Mouse (Mus musculus): ENCODE measurements at regions not wholly inside any gene's neighbourhood (a gene's known extent, or its start where the extent isn't known, plus 50 kb on each side); places are given as distances from the start of the nearest gene placed in this dataset.

DNA sequence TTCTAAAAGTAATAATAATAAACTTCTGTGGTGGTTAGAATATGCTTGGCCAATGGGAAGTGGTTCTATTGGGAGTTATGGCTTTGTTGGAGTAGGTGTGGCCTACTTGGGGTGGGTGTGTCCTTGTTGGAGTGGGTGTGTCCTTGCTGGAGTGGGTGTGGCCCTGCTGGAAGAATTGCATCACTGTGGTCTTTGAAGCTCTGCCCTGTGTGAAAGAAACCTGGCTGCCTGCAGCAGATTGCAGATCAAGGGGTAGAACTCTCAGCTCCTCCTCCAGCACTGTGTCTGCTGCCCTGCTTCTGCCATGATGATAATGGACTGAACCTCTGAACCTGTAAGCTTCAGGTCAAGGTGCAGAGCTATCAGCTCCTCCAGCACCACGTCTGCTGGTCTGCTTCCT is 118.1 kb downstream of the Ets2 start:
- ATAC-seq (ENCODE audit: low FRiP score, low TSS enrichment), result no peak
- Histone ChIP-seq H3K36me3 (ENCODE audit: control insufficient read depth, insufficient read depth, low read length) (no peaks in the 10 kb centered on the region), H3K4me3 (ENCODE audit: low read length) (no peak overlapping the region), H3K9ac (ENCODE audit: low read depth, low read length) (no peak overlapping the region), H3K9me3 (ENCODE audit: control insufficient read depth, low read length) (peaks cover 8% of the 10 kb centered on the region; the same call in 1 of the 2 replicates), H3K4me2 (replicated peaks; ENCODE audit: low read depth, low read length) (no peak overlapping the region), H3K4me1 (ENCODE audit: control insufficient read depth, insufficient read depth, low read length) (peaks cover 14% of the 10 kb centered on the region), H3K27ac (ENCODE audit: low read depth, low read length) (no peak overlapping the region), H3K27me3 (ENCODE audit: control insufficient read depth, insufficient read depth, low read length) (no peaks in the 10 kb centered on the region)
- 68% methylated on average over 1 of the region's 1 CpGs for WGBS

DNA sequence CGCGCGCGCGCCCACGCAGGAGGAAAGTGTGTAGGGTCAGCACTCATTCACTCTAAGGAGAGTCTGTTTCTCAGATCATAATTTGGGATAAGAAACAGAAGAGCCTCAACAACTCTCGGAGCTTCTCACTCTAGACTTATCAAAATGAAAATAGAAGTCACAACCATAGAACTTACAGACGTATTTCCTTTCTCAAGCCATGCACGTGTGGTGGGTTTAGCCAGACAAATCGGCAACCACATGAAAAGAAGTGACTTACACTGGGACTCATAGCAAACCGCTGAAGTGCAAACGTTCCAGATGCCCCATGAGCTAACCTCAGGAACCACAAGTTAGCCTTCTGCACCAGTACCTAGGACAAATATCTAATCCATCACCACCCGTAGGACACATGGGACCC is 114.1 kb downstream of the Ets2 start:
- Histone ChIP-seq H3K4me2 (replicated peaks; ENCODE audit: low read depth, low read length) (no peak overlapping the region), H3K9ac (ENCODE audit: low read depth, low read length) (no peak overlapping the region), H3K4me3 (ENCODE audit: low read length) (no peak overlapping the region), H3K36me3 (ENCODE audit: control insufficient read depth, insufficient read depth, low read length) (no peaks in the 10 kb centered on the region), H3K27ac (ENCODE audit: low read depth, low read length) (no peak overlapping the region), H3K4me1 (ENCODE audit: control insufficient read depth, insufficient read depth, low read length) (0 out of 2 replicates have a peak, but pooled peaks cover 3% of the 10 kb centered on the region), H3K9me3 (ENCODE audit: control insufficient read depth, low read length) (peaks cover 8% of the 10 kb centered on the region; the same call in 1 of the 2 replicates), H3K27me3 (ENCODE audit: control insufficient read depth, insufficient read depth, low read length) (no peaks in the 10 kb centered on the region)
- 96% methylated on average over 13 of the region's 13 CpGs for WGBS
- ATAC-seq (ENCODE audit: low FRiP score, low TSS enrichment), result no peak

DNA sequence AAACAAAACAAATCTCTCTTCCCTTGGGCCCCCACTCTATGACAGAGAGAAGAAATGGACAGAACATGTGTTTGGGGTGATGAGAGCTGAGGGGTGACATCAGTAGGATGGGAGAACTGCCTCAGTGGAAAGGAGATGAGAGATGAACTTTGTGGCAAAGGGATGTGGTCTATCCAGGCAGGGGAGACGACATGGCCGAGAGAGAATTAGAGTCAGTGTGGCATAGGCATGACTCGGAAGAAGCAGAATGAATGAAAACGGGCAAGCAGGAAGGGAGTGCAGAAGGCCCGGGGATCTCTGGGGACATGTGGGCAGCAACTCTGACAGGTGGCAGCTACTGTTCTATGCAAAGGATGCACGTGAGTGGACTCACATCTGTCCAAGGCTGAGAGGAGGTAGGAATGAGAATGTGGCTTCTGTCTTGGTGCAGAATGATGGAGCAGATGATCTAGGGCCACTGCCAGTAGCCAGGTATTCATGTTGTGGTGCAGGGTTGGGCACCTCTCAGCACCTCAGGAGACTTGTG is 113.4 kb downstream of the Ets2 start:
- ATAC-seq (ENCODE audit: low FRiP score, low TSS enrichment), result no peak
- H3K27me3 ChIP-seq (ENCODE audit: control insufficient read depth, insufficient read depth, low read length), result no peaks in the 10 kb centered on the region
- 90% methylated on average over 6 of the region's 6 CpGs for WGBS
- peaks cover 8% of the 10 kb centered on the region; the same call in 1 of the 2 replicates for H3K9me3 ChIP-seq (ENCODE audit: control insufficient read depth, low read length)
- no peak overlapping the region for H3K27ac ChIP-seq (ENCODE audit: low read depth, low read length)
- no peak overlapping the region for H3K4me3 ChIP-seq (ENCODE audit: low read length)
- 0 out of 2 replicates have a peak, but pooled peaks cover 3% of the 10 kb centered on the region for H3K4me1 ChIP-seq (ENCODE audit: control insufficient read depth, insufficient read depth, low read length)
- no peaks in the 10 kb centered on the region for H3K36me3 ChIP-seq (ENCODE audit: control insufficient read depth, insufficient read depth, low read length)
- H3K4me2 ChIP-seq (replicated peaks; ENCODE audit: low read depth, low read length), result no peak overlapping the region
- H3K9ac ChIP-seq (ENCODE audit: low read depth, low read length), result no peak overlapping the region

DNA sequence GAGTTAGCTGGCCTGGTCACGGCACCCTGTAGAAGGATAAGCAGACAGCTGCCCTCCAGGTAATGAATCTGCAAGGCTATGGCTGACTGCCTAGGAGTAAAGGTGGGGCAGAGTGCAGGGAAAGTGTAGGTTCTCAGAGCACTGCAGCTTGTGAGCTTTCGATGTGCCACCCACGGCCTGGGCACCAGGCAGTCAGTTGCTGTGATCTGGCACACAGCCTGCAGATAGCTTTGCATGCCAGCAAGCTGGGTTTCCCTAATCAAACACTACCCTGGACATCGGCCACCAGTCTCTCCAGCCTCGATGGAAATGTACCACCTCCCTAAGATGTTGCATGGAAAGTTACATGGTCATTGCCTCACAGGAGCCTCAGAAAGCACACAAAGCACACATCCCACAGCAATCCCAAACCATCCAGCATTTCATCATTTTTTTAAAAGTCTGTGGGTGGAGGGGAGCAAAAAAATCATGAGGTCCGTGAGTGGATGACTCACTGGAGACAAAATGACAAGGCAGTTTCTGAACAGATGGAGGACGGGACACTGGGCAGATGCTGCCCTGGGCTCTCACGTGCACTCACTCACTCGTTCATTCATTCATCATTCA is 112.7 kb downstream of the Ets2 start:
- Histone ChIP-seq H3K27ac (ENCODE audit: low read depth, low read length) (no peak overlapping the region), H3K4me1 (ENCODE audit: control insufficient read depth, insufficient read depth, low read length) (0 out of 2 replicates have a peak, but pooled peaks cover 3% of the 10 kb centered on the region), H3K9ac (ENCODE audit: low read depth, low read length) (no peak overlapping the region), H3K9me3 (ENCODE audit: control insufficient read depth, low read length) (peaks cover 8% of the 10 kb centered on the region; the same call in 1 of the 2 replicates), H3K4me2 (replicated peaks; ENCODE audit: low read depth, low read length) (no peak overlapping the region), H3K36me3 (ENCODE audit: control insufficient read depth, insufficient read depth, low read length) (no peaks in the 10 kb centered on the region), H3K27me3 (ENCODE audit: control insufficient read depth, insufficient read depth, low read length) (no peaks in the 10 kb centered on the region), H3K4me3 (ENCODE audit: low read length) (no peak overlapping the region)
- 70% methylated on average over 9 of the region's 9 CpGs for WGBS
- no peak for ATAC-seq (ENCODE audit: low FRiP score, low TSS enrichment)

DNA sequence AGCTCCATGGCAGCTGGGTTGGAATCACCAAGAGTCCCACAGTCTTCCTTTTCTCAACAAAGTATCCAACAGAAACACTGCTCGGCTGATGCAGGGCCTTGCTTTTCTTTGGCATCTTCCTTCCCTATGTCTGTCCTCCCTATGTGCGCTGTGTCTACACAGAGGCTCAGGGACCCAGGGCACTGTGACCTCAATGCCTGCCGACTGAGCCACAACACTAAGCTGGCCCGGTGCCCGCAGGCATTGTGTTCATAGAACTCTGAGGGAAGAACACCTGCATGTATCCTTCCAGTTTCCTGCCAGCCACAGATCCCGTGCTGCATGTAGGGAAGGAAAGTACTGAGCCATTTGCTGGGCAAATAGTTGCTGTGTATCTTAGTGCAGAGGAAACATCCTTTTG is 109.2 kb downstream of the Ets2 start:
- H3K27me3 ChIP-seq (ENCODE audit: control insufficient read depth, insufficient read depth, low read length), result no peaks in the 10 kb centered on the region
- WGBS, result 71% methylated on average over 6 of the region's 6 CpGs
- H3K4me1 ChIP-seq (ENCODE audit: control insufficient read depth, insufficient read depth, low read length), result 0 out of 2 replicates have a peak, but pooled peaks cover 3% of the 10 kb centered on the region
- ATAC-seq (ENCODE audit: low FRiP score, low TSS enrichment), result no peak
- H3K9me3 ChIP-seq (ENCODE audit: control insufficient read depth, low read length), result no peaks in the 10 kb centered on the region
- H3K4me2 ChIP-seq (replicated peaks; ENCODE audit: low read depth, low read length), result no peak overlapping the region
- no peak overlapping the region for H3K27ac ChIP-seq (ENCODE audit: low read depth, low read length)
- no peak overlapping the region for H3K4me3 ChIP-seq (ENCODE audit: low read length)
- no peaks in the 10 kb centered on the region for H3K36me3 ChIP-seq (ENCODE audit: control insufficient read depth, insufficient read depth, low read length)
- no peak overlapping the region for H3K9ac ChIP-seq (ENCODE audit: low read depth, low read length)

DNA sequence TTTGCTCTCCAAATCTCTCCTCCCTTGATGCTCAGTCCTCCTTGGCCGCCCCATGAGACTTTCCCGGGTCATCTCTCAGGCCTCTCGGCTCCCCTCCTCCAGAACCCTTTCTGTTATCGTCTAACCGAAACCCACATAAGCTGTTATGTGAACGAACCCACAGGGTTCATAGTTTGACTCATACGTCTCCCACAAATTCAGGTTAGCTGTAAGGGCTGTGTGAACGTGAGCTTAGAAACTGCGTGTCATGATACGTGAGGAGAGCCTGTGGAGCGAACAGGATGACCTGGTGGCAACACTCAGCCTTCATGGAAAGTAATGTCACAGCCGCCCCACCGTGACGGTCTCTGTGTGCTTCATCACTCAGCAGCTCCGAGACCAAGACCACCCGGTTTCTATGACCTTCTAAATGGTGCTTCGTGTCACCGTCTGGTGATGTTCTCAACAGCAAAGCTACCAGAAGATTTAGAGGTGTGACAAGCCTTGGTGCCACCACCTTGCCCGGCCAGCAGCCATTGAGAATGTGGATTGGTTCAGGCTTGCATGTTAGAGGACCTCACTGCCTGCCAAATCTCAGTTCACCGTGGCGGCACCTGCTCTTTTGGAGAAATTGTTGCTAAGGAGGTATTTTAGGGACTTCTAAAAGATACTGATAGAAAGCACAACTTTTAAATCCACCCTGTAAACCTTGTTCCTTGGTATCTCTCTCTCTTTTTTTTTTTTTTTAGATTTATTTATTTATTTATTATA is 107.4 kb downstream of the Ets2 start:
- no peaks in the 10 kb centered on the region for H3K36me3 ChIP-seq (ENCODE audit: control insufficient read depth, insufficient read depth, low read length)
- no peak overlapping the region for H3K4me2 ChIP-seq (replicated peaks; ENCODE audit: low read depth, low read length)

DNA sequence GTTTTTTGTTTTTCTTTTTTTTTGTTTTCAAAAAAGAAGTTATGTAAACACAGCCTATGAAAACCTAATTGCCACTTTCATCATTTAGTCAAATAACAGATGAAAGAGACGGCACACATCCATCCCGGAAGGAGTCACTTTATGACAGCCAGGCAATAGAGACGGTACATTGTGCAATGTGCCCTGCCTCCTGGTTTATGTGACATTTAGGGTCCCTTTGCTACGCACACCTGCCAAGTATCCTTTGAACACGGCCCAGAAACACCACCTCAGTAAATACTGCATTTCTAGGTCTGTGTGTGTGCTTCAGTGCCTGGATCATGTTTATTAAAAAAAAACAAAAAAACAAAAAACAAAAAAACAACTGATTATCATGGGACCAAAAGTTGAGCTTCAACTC is 104.6 kb downstream of the Ets2 start:
- Histone ChIP-seq H3K4me2 (replicated peaks; ENCODE audit: low read depth, low read length) (no peak overlapping the region), H3K27me3 (ENCODE audit: control insufficient read depth, insufficient read depth, low read length) (no peaks in the 10 kb centered on the region), H3K36me3 (ENCODE audit: control insufficient read depth, insufficient read depth, low read length) (no peaks in the 10 kb centered on the region), H3K9ac (ENCODE audit: low read depth, low read length) (no peak overlapping the region), H3K9me3 (ENCODE audit: control insufficient read depth, low read length) (no peaks in the 10 kb centered on the region), H3K4me1 (ENCODE audit: control insufficient read depth, insufficient read depth, low read length) (no peaks in the 10 kb centered on the region), H3K4me3 (ENCODE audit: low read length) (no peak overlapping the region), H3K27ac (ENCODE audit: low read depth, low read length) (no peak overlapping the region)
- ATAC-seq (ENCODE audit: low FRiP score, low TSS enrichment), result no peak
- WGBS, result 55% methylated on average over 5 of the region's 5 CpGs

More for the DNA sequence above, 107.4 kb downstream of the Ets2 start:
- WGBS, result 68% methylated on average over 21 of the region's 21 CpGs
- ATAC-seq (ENCODE audit: low FRiP score, low TSS enrichment), result no peak
- no peaks in the 10 kb centered on the region for H3K9me3 ChIP-seq (ENCODE audit: control insufficient read depth, low read length)
- H3K9ac ChIP-seq (ENCODE audit: low read depth, low read length), result no peak overlapping the region
- no peaks in the 10 kb centered on the region for H3K27me3 ChIP-seq (ENCODE audit: control insufficient read depth, insufficient read depth, low read length)
- H3K4me3 ChIP-seq (ENCODE audit: low read length), result no peak overlapping the region
- H3K27ac ChIP-seq (ENCODE audit: low read depth, low read length), result no peak overlapping the region
- no peaks in the 10 kb centered on the region for H3K4me1 ChIP-seq (ENCODE audit: control insufficient read depth, insufficient read depth, low read length)

DNA sequence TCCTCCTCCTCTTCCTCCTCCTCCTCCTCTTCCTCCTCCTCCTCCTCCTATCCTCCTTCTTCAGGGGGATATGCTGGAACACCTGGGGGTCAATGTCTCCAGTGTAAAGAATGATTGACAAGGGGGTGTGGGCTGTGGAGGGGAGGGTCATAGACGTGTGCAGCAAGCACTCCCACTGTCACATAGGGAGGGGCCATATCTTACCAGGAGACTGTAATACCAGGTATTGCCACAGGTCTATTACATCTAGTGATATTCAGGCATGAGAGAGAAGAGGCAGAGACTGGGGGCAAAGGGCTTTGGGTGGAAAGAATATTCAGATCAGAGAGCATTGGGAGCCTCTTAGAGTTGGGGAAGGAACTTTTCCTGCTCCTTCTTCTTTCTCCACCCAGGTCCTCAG is 102.3 kb downstream of the Ets2 start:
- no peaks in the 10 kb centered on the region for H3K4me1 ChIP-seq (ENCODE audit: control insufficient read depth, insufficient read depth, low read length)
- no peaks in the 10 kb centered on the region for H3K36me3 ChIP-seq (ENCODE audit: control insufficient read depth, insufficient read depth, low read length)
- H3K27ac ChIP-seq (ENCODE audit: low read depth, low read length), result no peak overlapping the region
- H3K9ac ChIP-seq (ENCODE audit: low read depth, low read length), result no peak overlapping the region
- ATAC-seq (ENCODE audit: low FRiP score, low TSS enrichment), result no peak
- H3K4me3 ChIP-seq (ENCODE audit: low read length), result no peak overlapping the region
- H3K27me3 ChIP-seq (ENCODE audit: control insufficient read depth, insufficient read depth, low read length), result no peaks in the 10 kb centered on the region
- 11% methylated on average over 1 of the region's 1 CpGs for WGBS
- no peaks in the 10 kb centered on the region for H3K9me3 ChIP-seq (ENCODE audit: control insufficient read depth, low read length)
- no peak overlapping the region for H3K4me2 ChIP-seq (replicated peaks; ENCODE audit: low read depth, low read length)

DNA sequence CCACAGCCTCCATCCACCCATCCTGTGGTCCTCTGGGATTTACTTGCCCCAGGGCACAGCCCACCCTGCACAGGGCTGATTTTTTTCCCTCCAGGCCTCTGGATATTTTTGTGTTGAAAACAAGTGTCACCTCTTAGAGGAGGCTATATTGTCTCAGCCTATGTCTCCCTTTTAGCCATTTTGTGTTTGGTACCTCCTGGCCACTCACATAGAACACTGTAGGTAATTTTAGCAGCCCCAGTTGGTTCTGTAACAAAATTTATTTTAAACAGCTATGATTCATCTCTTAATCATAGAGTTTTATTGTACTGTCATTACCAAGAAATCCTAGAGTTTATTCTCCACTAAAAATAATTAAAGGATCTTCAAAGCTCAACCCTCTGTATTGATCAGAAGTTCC is 100.8 kb downstream of the Ets2 start:
- no peaks in the 10 kb centered on the region for H3K9me3 ChIP-seq (ENCODE audit: control insufficient read depth, low read length)
- H3K27ac ChIP-seq (ENCODE audit: low read depth, low read length), result no peak overlapping the region
- H3K27me3 ChIP-seq (ENCODE audit: control insufficient read depth, insufficient read depth, low read length), result no peaks in the 10 kb centered on the region
- no peaks in the 10 kb centered on the region for H3K4me1 ChIP-seq (ENCODE audit: control insufficient read depth, insufficient read depth, low read length)
- no peaks in the 10 kb centered on the region for H3K36me3 ChIP-seq (ENCODE audit: control insufficient read depth, insufficient read depth, low read length)
- H3K4me3 ChIP-seq (ENCODE audit: low read length), result no peak overlapping the region
- no peak overlapping the region for H3K4me2 ChIP-seq (replicated peaks; ENCODE audit: low read depth, low read length)
- ATAC-seq (ENCODE audit: low FRiP score, low TSS enrichment), result no peak
- H3K9ac ChIP-seq (ENCODE audit: low read depth, low read length), result no peak overlapping the region

Measured in kidney, embryonic 14.5 days (tissue).